Mouse (Mus musculus): Measurements from ENCODE around the gene Gimap5.

DNA sequence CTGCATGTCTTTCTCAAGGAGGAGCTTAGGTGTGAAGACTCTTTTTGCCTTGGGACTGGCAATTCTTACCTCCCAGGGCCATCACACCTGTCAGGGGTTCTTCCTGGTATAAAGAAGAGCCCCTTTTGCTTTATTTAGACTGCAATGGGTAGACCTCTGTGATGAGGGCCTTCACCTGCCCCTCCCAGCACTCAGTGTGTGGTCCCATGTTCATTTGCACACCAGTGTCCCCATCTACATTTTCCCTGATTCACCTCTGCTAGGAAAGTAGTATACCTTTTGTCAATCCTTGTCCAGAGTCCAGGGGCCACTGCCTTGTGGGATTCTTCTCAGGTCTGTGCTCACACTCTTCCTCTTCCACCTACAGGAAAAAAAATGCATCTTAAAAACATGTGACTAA, 41.9 kb upstream of the Gimap5 start:
- TF ChIP-seq TAL1 (conservative IDR thresholded peaks at IDR 0.05; ENCODE audit: low read depth, low read length) (no peak), CTCF (IDR thresholded peaks at IDR 0.05; ENCODE audit: low read depth, low read length) (no peak), GATA1 (IDR thresholded peaks at IDR 0.05; ENCODE audit: borderline replicate concordance, low read length) (no peak)

Measured in G1E (cell line).